Mouse (Mus musculus) cerebellum, adult 8-10 months (tissue): ENCODE measurements at regions not wholly inside any gene's neighbourhood (a gene's known extent, or its start where the extent isn't known, plus 50 kb on each side); places are given as distances from the start of the nearest gene placed in this dataset.

Source experiments
- DNase-seq: peaks from one replicate; pipeline ENCODE4 v3.0.0; 2022

DNA sequence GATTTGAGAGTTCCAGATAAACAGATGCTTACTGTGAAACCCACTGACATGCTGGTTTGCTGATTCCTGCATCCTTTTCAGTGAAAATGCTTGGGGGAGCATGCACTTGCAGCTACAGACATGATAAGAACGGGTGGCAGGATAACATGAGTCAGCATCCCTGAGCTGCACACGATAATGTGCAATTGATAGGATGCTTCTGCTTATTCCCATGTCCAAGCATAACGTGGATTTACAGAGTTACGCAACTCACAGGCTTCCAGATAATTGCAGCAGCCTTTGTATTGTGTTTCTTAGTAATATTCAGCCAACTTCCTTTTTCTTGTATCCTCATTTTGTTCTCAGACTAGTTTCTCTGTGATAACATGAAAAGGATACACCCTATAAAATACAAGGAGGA is 245.7 kb downstream of the Flrt2 start:
- DNase-seq: no peak

DNA sequence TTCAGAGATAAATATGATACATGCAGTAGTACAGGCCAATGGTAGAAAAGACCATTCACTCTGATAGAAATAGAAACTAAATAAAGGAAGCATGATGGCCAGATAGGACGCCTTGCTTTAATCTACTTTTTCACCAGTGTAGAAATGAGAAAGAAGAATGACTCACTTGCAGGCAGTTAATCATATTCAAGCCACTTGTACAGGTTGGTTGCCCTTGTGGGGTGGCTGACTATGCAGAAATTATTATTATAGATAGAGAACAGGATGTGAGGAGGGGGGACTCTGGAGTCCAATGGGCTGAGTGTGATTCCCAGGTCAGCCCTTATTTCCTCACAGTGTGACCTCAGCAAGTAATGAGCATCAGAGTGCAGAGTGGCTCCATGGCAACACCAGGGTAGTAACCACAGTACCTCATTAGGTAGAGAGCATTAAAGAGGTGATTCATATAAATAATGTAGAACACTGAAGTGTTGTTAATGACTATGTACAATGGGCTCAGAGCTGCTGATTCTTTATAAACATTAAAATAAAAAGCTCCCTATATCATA is 248.5 kb downstream of the Flrt2 start:
- DNase-seq: no peak

DNA sequence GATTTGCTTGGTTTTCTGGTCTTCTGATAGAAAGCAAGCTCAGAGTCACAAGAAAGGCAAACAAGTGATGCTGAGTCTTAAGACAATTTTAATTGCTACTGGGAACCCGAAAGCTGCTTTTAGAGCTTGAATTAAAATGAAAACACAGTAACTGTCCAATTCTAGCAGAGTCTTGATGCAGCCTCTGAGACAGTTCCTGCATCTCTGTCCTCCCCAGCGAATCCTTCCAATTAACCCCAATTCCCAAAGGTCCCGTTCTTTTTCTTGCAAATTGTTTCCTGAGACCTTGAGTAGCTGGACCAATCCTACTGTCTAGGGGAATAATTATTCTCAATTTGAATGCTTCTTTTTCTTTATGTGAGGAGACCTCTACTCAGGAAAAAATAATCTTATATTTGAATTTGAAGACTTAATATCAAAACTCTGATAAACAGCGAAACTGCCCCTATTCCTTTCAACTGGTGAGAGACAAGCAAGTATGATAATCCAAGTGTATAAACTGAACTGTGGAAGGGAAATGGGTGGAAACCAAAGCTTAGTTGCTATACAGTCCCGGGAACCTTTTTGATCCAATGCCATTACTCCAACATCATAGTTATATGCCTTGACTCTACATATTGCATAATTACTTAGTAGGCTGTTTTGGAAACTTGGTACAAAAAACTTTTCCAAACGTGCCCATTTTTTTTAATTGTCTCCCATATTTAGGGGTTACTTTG is 267.9 kb downstream of the Flrt2 start:
- DNase-seq: no peak

DNA sequence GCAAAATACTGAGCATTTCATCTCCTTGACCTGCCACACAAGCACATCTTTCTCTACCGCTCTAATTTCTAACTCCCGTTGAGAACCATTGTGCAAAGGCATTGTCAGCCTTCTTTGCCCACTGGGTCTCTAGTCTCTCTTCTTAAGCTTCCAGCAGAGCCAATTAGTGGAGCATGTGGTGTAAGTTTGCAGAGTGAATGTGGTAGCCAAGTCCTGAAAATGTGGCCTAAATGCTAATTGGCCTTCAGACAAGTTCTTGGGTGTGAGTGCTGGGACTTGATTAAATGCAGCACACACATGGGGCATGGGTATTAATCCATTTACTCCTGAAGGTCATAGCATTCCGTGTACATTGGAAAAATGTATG is 268.5 kb downstream of the Flrt2 start:
- no peak for DNase-seq

DNA sequence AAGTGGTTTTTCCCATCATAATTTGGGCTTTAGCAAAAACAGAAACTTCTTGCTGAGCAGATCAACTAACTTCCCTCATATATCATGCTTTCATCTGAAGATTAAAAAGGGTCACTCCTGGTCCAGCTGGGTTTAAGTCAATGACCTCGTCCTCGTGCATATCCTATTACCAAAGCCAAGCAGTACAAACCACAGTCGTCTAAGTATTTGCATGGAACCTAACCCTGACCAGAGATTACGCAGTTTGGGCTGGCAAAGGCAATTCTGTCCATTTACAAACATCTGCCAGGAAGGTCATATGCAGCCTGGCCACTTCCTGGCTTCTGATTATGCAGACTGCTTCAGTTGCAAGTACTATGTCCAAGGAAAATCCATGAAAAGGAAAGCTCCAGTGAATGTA is 270.8 kb downstream of the Flrt2 start:
- DNase-seq: no peak

DNA sequence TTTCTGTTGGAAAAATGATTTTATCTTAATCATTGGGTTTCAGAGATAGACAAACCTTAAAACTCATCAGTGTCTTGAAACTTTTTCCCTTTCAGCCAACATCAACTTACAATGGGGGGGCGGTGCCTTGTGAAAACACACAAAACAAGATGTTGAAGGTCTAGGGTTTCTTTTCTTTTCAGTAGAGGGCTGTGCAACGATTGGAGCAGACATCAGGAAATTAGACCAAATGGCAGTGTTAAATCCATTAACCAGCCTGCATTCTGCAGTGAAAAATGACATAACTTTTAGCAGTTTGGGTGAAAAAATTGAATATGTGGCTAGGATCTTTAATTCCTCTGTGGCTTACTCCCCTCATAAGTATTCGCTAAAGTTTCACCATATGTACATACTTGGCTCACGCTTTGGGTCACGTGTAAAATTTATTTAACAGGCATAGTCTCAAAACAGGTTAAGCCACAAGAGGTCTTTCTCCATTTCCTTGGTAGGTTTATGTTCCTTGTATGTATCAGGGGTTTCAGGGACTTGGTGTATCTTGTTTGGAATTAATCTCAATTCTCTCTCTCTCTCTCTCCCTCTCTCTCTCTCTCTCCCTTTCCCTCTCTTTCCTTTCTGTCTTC is 296.8 kb downstream of the Flrt2 start:
- DNase-seq: no peak

DNA sequence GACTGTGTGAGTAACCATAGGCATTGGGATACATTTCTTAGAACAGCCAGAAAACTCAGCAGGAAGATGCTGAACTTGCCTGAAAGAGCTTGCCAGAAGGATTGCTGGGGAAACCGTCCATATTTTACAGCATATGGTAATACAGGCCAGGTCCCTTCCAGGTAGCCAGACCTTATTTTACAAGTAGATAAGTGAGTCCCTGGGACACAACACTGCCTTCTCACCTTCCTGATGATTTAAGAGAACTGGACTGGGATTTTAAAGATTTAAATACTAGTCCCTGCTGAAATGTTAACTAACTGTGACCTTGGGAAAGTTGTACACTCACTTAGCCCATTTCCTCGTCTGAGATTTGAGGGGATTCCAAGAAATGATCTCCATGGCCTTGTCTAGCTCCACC is 302.9 kb downstream of the Flrt2 start:
- no peak for DNase-seq

DNA sequence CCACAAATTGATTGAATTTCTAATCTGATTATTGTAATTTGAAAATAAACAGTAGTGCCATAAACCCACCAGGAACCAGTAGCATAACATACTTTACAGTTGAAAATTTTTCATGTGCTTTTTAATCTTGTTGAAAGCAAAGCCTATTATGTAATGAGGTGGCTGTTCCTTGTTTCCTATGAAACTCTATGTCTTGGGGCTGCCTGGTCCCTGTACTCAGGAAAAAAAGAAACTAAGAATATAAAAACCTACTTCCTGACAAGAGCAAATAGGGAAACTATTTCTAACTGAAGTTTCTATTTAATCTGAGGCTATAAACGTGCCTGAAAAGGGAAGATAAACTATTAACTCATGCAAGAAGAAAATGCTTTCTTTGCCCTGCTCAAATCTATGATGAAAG is 338.2 kb downstream of the Flrt2 start:
- DNase-seq: no peak

DNA sequence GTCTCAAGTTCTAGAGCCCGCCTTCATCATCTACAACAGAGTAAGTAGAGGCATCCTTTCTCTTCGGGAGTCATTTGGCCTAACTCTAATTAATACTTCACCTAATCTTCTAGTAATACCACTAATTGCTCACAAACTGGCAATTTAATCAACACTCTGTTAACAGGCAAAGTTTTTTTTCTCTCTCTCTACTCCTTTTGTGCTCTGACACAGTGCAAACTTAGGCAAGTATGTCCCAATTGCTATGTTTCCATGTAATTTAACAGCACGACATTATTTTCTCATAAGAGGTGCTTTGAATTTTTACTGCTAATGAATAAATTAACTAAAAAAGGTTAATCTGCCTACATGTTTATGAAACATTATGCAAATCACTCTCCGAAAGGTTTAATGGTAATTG is 383.3 kb downstream of the Flrt2 start:
- DNase-seq: no peak

DNA sequence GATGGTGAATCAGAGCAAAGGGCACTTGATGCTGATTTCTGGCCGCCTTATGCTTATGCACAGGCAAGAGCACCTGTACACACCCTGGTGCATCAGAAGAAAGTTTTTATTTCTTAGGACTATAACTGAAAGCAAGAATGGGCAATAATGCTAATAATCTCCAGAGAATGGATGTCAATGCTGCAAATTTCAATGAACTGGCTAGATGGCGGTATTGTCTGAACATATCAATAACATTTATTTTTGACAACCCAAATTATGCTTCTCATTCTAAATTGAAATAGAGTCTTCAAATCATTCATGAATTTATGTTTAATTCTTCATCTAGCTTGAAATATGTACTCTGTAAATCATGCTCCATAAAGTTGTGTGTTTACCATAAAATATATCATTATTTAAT is 399.0 kb downstream of the Flrt2 start:
- DNase-seq: no peak

DNA sequence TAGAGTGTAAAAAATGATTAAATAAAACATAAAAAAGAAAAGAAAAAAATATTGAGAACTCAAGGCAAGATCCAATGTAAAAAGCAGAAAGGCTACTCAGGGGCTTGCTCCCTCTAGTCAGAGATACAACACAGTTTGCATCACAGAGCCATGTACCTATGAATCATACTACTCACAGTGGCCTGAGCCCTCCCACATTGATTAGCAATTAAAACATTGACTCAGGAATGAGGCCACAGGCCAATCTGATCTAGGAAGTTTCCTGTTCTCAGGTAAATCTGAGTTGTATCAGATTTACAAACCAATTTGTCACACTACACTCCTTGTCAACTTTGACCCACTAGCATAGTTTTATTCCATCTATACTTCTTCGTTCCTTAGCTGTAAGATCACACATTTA is 414.2 kb downstream of the Flrt2 start:
- no peak for DNase-seq

DNA sequence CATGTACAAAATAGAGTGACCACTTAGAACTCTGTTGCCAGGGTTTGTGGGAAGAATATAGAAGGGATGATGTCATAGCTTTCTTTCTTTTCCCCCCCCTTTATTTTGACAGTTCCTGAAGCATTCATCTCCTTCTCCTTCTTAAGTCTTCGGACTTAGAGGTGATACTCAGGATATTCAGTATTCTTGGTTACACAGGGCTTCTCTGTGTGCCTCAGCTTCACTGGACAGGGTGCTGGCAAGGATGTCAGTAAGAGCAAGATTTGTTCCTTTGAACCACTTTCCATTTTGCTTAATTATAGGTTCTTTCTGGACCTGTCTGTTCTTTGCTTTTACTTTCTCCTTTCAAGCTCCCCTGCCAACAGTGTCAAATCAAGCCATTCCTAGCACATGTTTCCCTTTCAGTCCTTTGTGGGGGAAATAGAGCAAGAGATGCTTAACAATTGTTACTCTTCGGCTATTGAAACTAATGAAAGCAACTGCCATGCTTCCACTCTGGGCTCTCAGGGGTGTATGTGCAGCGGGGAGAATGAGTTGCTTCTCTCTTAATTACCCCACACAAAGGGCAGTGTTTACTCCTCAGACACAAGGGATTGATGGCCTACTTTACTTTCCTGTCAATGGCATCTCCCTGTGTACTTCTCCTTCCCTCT is 422.8 kb downstream of the Flrt2 start:
- no peak for DNase-seq

DNA sequence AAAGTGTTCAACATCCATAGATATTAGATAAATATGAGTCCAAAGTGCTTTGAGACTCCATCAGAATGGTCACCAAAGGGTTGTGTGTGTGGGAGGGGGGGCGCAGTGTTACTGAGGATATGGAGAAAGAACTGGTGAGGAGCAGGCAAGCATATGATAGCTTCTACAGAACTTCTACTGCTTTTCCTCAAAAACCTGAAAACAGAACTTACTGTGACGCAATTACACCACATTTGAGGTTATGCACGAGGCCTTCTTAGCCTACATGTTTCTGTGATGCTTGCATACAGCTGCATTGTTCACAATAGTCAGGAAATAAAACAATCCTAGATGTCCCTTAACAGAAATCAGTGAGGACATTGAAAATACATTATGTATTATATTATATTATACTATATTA is 425.5 kb downstream of the Flrt2 start:
- DNase-seq: no peak

DNA sequence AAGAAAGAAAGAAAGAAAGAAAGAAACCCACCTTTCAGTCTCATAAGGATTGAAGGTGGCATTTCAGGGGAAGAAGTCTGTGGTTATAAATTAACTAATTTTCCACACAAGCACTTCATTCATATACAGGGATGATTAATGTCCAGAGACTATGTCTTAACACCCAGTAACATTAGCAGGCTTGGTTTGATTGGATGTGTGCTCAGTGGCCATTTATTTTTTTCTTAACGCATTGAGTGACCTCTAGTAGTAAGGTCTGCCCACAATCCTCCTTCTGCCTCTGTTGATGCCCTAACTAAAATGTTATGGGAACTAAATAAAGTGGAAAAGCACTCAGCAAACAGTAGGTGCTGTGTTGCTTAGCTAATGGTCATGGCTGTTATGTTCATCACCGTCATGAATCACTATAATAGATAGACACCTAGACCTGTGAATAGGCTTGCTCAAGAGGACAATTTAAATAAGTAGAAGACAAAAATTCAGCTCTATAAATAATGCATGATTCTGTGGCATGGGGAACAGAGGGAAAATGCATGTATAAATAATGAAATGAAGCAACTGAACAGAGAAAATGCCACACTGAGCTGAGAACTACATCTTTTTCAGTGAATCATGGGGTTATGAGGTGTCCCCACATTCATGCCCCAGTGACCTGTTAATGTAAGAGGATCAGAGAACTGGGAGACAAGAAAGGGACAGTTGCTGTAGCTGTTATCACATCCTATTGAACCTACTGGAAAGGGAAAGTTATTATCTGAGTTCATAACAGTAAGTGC is 432.3 kb downstream of the Flrt2 start:
- no peak for DNase-seq

DNA sequence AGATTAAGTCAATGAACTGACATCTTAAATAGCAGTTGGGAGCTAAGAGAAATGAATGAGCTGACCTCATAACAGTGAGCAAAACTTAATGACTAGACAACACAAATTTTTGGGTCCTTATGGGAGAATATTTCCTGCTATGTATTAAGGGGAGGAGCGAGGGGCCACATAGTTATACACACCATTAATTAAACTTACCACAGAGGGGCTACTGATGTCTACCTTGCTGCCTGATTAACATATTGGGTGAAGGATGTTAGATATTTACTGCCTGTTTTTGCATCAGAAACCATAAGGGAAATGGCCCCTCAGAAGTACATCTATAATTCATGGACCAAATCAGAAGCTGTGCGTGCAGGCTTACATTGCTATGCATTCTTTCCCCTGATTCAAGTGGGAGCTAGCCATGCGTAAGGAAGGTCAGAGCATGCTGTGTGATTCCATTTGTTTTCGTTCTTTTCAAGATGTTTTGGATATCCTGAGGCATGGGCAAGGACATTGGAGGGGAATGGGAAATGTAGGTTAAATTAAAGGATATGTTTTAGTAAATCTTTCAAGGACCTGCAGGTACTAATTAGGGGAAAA is 437.9 kb downstream of the Flrt2 start:
- no peak for DNase-seq

DNA sequence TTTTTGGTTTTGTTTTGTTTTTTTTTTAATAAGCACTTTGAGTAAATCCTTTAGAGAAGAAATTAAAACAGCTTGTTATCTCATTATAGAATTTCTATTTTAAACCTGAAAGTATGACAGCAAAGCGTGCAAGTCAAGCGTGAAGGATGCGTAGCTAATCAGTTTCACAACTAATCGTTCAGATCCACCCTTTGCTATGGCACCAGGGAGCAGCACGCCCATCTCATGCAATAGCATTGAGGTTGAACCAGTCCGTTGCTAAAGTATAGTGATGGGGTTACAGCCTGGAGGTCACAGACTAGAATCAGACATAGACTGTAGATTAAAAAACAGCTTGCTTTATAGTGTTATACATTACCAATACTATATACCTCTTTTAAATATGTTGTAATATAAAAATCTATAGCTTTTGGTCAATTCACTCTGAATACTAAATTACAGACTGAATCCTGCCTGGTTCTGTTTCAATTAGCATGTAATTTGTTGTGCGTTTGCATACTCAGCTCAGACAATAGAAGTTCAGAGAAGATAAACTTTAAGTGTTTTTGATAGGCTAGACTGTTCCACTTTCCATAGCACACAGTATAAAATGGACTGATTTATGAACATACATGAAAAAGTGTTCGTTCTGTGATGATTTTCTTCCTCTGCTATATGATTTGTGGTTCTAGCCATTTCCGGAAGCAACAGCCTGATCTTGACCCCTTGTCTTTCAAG is 438.9 kb downstream of the Flrt2 start:
- DNase-seq: no peak

DNA sequence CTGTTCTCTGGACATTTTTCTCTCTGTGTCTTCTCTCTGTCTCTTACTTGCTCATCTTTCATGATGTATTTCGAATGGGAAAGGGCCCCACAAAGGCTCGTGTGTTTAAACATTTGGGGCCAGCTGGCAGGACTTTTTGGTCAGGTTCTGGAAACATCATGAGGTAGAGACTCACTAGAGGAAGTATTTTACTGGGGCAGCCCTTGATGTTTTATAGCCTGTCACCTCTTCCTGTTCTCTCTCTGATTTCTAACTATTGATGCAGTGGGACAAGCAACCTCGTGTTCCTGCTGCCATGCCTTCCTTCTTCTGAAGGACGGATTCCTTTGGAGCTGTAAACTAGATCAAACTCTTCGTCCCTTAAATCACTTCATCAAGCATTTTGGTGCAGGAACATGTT is 442.1 kb downstream of the Flrt2 start:
- no peak for DNase-seq

DNA sequence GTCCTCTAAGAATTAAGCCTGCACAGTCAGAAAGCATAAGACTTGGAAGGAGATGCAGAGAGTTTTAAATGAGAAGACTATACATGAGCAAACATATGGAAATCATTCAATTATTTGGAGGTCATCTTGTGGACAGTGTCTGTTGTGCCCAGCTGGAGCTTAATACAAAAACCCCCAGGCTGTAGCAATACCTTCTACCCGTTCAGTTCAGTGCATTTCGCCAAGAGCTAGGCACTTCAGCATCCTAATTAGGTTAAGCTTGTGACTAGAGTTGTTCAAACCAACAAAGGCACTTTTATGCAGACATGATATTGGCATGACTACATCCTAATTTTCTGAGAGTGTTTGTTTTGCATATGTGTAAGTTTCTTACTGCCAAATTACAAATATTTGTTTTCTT is 449.7 kb downstream of the Flrt2 start:
- no peak for DNase-seq

DNA sequence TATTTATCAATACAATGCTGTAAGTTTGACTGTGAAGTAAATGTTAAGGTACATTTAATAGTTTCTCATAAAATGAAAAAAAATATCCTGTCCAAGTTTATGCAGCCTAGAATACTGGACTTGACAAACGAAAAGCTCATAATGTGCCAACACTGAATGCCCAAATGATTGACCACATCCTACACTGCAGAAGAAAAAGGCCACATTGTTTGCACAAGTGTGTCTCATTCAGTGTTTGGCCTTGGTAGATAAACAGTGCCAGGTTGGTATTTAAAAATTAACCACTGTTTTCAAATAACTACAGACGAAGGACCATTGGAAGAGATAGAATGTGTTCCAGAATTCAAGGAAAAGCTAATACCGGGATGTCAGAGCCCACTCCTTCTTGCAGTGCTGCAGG is 462.1 kb downstream of the Flrt2 start:
- no peak for DNase-seq

DNA sequence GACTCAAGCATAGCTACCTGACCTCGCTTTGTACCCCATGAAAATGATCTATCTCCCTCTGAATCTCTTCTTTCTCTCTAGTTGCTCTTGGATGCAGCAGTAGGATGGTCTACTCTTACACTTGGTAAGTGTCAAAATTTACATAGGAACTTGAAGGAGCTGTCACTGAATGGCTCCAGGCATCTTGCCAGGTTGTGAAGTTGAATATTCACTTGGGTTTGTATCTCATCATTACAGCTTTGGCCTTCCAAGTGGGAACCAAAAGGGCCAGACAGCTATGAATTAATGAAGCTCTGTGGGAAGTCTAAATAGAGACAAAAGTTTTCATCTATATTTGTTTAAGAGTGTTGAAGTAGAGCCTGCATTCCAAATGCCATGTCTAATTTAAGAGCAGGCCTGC is 475.5 kb downstream of the Flrt2 start:
- no peak for DNase-seq

DNA sequence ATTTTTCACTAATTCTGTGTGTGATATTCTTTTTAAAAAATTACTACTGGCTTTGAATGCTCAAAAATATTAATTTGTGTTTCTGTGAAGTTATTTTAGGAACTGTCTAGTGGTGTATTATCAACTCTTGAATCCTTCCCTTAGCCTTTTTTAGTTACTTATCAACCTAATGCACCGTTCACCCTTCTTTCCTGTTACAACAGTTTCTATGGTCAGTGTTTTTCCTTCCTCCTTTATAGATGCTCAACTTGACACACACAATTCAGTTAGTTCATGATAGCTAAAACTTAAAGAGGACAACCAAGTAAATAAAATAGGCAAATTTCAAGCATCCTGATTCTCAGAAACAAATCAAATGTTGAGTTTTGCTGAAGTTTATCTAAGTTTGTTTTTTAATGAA is 506.9 kb downstream of the Flrt2 start:
- DNase-seq: no peak

DNA sequence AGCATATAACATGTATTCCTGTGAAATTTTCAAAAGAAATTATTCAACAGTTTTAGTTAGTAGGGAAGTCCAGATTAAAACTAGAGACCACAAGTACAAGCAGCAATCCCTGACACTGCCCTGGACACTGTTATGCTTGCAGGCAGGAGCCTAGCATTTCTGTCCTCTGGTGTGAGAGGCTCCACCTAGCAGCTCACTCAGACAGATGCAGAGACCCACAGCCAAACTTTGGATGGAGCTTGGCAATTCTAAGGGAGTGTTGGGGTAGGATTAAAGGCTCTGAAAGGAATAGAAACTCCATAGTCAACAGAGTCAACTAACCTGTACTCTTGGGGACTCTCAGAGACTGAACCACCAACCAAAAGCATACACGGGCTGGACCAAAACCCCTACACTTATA is 509.8 kb downstream of the Flrt2 start:
- no peak for DNase-seq

DNA sequence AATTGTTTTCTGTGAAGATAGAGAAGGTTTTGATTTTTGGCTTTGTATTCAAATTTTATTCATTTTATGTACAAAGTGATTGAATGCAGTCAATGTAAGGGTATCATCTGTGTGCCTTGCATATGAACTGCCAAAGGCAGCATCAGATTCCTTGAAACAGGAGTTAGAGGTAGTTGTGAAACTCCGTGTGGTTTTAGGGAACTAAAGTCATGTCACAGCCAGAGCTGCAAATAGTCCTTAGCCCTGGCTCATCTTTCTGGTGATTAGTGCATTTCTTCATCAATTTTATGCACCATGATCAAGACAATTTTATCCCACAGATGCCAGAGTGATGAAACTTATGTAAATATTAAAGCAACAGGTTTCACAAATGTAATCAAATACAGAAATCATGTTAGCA is 534.4 kb downstream of the Flrt2 start:
- DNase-seq: no peak
